Mouse (Mus musculus) heart, embryonic 16.5 days (tissue): ENCODE data around the gene Wasf3. TPM values are rescaled to one million over a fixed set of nuclear protein-coding genes. Genes with fewer than 3 reads are reported as not detected.

Experiments used
- ATAC-seq: fragments of 200-750 bp; cut with Nextera tagmentation; replicated peaks from 2 replicates; pipeline ENCODE4 v1.8.0; 2017; ENCODE audit warnings: moderate number of reproducible peaks; ENCODE audit not compliant: insufficient read depth, low FRiP score; ENCODE audit errors: extremely low read depth
- H3K27ac ChIP-seq: fragments of 300-500 bp; sonication (generic); 2 replicates; pipeline ENCODE4 v1.5.1; 2014; ENCODE audit warnings: mild to moderate bottlenecking, low read length, control low read depth, moderate library complexity
- H3K27me3 ChIP-seq: fragments of 300-500 bp; sonication (generic); 2 replicates; pipeline ENCODE4 v1.6.1; 2014; ENCODE audit warnings: low read length, mixed read lengths; ENCODE audit not compliant: control insufficient read depth, insufficient read depth
- H3K36me3 ChIP-seq: fragments of 300-500 bp; sonication (generic); 2 replicates; pipeline ENCODE4 v1.6.1; 2014; ENCODE audit not compliant: control insufficient read depth, insufficient read depth
- H3K4me1 ChIP-seq: fragments of 300-500 bp; sonication (generic); 2 replicates; pipeline ENCODE4 v1.6.1; 2014; ENCODE audit warnings: low read length, mixed read lengths; ENCODE audit not compliant: control insufficient read depth, insufficient read depth
- H3K4me2 ChIP-seq: fragments of 300-500 bp; sonication (generic); 2 replicates; pipeline ENCODE4 v1.6.1; 2014; ENCODE audit warnings: low read depth, mild to moderate bottlenecking, control low read depth, low read length
- H3K4me3 ChIP-seq: fragments of 300-500 bp; sonication (generic); 2 replicates; pipeline ENCODE4 v1.5.1; 2014; ENCODE audit warnings: mild to moderate bottlenecking, control low read depth, low read length
- H3K9ac ChIP-seq: fragments of 300-500 bp; sonication (generic); 2 replicates; pipeline ENCODE4 v1.6.1; 2014; ENCODE audit warnings: low read length, control low read depth
- H3K9me3 ChIP-seq: fragments of 300-500 bp; sonication (generic); replicated peaks from 2 replicates; pipeline ENCODE4 v1.6.1; 2016; ENCODE audit warnings: low read length; ENCODE audit not compliant: control insufficient read depth
- WGBS: fragments of 180-500 bp; shearing (Covaris S2); extraction: QIAGEN DNeasy Blood & Tissue Kit; methylation state at CpG from one replicate; pipeline ENCODE4 v1.1.7; 2014; 5-methylcytosine and 5-hydroxymethylcytosine counted together
- polyA plus RNA-seq: library from polyadenylated mRNA; unstranded; fragments of >200 nt; fragmentation: Nextera tagmentation; extraction: Ambion mirVana; gene quantifications from 2 replicates; pipeline ENCODE4 v1.2.1, GENCODE M21; 2015

The Wasf3 gene
- polyA plus RNA-seq, 1 experiment from 2014 or later = 0.33 TPM

- H3K36me3 ChIP-seq = no peaks in the 10 kb centered on the region
- H3K9me3 ChIP-seq = peaks cover 6% of the 10 kb centered on the region
- H3K4me1 ChIP-seq = no peaks in the 10 kb centered on the region
- no peak for ATAC-seq
- no peak overlapping the region for H3K27ac ChIP-seq
- no peaks in the 10 kb centered on the region for H3K27me3 ChIP-seq
- 56% methylated on average over 2 of the region's 2 CpGs for WGBS
- H3K4me3 ChIP-seq = no peak overlapping the region
- no peak overlapping the region for H3K4me2 ChIP-seq
- no peak overlapping the region for H3K9ac ChIP-seq
Observed at GRCm38 (mm10) chr5:146442767-146443166, 58.0 kb downstream of the Wasf3 start.

- Histone ChIP-seq H3K4me2 (no peak overlapping the region), H3K9ac (no peak overlapping the region), H3K4me1 (no peaks in the 10 kb centered on the region), H3K36me3 (no peaks in the 10 kb centered on the region), H3K27ac (no peak overlapping the region), H3K27me3 (no peaks in the 10 kb centered on the region), H3K9me3 (no peaks in the 10 kb centered on the region), H3K4me3 (no peak overlapping the region)
- no peak for ATAC-seq
- 72% methylated on average over 2 of the region's 2 CpGs for WGBS
Observed at GRCm38 (mm10) chr5:146446633-146447032, 61.8 kb downstream of the Wasf3 start.

GRCm38 (mm10) chr5:146451592-146452254, 66.9 kb downstream of the Wasf3 start:
- Histone ChIP-seq H3K4me3 (no peak overlapping the region), H3K4me2 (no peak overlapping the region), H3K4me1 (no peaks in the 10 kb centered on the region), H3K9ac (no peak overlapping the region), H3K27ac (no peak overlapping the region), H3K27me3 (no peaks in the 10 kb centered on the region), H3K36me3 (no peaks in the 10 kb centered on the region), H3K9me3 (no peaks in the 10 kb centered on the region)
- no peak for ATAC-seq
- WGBS = 72% methylated on average over 11 of the region's 11 CpGs

- ATAC-seq = no peak
- H3K4me3 ChIP-seq = no peak overlapping the region
- H3K4me1 ChIP-seq = no peaks in the 10 kb centered on the region
- H3K27ac ChIP-seq = no peak overlapping the region
- no peaks in the 10 kb centered on the region for H3K27me3 ChIP-seq
- no peaks in the 10 kb centered on the region for H3K9me3 ChIP-seq
- no peak overlapping the region for H3K9ac ChIP-seq
- H3K4me2 ChIP-seq = no peak overlapping the region
- no peaks in the 10 kb centered on the region for H3K36me3 ChIP-seq
- WGBS = 83% methylated on average over 6 of the region's 6 CpGs
Observed at GRCm38 (mm10) chr5:146453556-146453955, 68.8 kb downstream of the Wasf3 start.

- Histone ChIP-seq H3K9ac (no peak overlapping the region), H3K27ac (no peak overlapping the region), H3K4me3 (no peak overlapping the region), H3K9me3 (no peaks in the 10 kb centered on the region), H3K4me2 (no peak overlapping the region), H3K36me3 (no peaks in the 10 kb centered on the region), H3K27me3 (no peaks in the 10 kb centered on the region), H3K4me1 (no peaks in the 10 kb centered on the region)
- 71% methylated on average over 8 of the region's 8 CpGs for WGBS
- ATAC-seq = no peak
Observed at GRCm38 (mm10) chr5:146461612-146462011, 76.8 kb downstream of the Wasf3 start.

GRCm38 (mm10) chr5:146466663-146467062, 81.9 kb downstream of the Wasf3 start:
- no peak for ATAC-seq
- WGBS = 89% methylated on average over 19 of the region's 19 CpGs
- Histone ChIP-seq H3K4me3 (no peak overlapping the region), H3K4me1 (no peaks in the 10 kb centered on the region), H3K27ac (no peak overlapping the region), H3K9me3 (no peaks in the 10 kb centered on the region), H3K4me2 (no peak overlapping the region), H3K27me3 (no peaks in the 10 kb centered on the region), H3K36me3 (no peaks in the 10 kb centered on the region), H3K9ac (no peak overlapping the region)

- Histone ChIP-seq H3K27me3 (no peaks in the 10 kb centered on the region), H3K4me1 (no peaks in the 10 kb centered on the region), H3K27ac (no peak overlapping the region), H3K9ac (no peak overlapping the region), H3K4me3 (no peak overlapping the region), H3K4me2 (no peak overlapping the region), H3K9me3 (no peaks in the 10 kb centered on the region), H3K36me3 (no peaks in the 10 kb centered on the region)
- WGBS = 84% methylated on average over 9 of the region's 9 CpGs
- no peak for ATAC-seq
Observed at GRCm38 (mm10) chr5:146468311-146468710, 83.5 kb downstream of the Wasf3 start.

- 84% methylated on average over 9 of the region's 9 CpGs for WGBS
- no peak overlapping the region for H3K27ac ChIP-seq
- no peaks in the 10 kb centered on the region for H3K27me3 ChIP-seq
- no peak overlapping the region for H3K4me2 ChIP-seq
- H3K36me3 ChIP-seq = no peaks in the 10 kb centered on the region
- H3K4me1 ChIP-seq = no peaks in the 10 kb centered on the region
- ATAC-seq = no peak
- no peak overlapping the region for H3K4me3 ChIP-seq
- no peaks in the 10 kb centered on the region for H3K9me3 ChIP-seq
- no peak overlapping the region for H3K9ac ChIP-seq
Observed at GRCm38 (mm10) chr5:146470821-146471220, 86.0 kb downstream of the Wasf3 start.

GRCm38 (mm10) chr5:146471311-146471710, 86.5 kb downstream of the Wasf3 start:
- H3K9me3 ChIP-seq = no peaks in the 10 kb centered on the region
- no peaks in the 10 kb centered on the region for H3K36me3 ChIP-seq
- ATAC-seq = no peak
- H3K9ac ChIP-seq = no peak overlapping the region
- H3K4me3 ChIP-seq = no peak overlapping the region
- 70% methylated on average over 5 of the region's 5 CpGs for WGBS
- no peaks in the 10 kb centered on the region for H3K27me3 ChIP-seq
- H3K4me1 ChIP-seq = no peaks in the 10 kb centered on the region
- H3K4me2 ChIP-seq = no peak overlapping the region
- H3K27ac ChIP-seq = no peak overlapping the region
